Mouse (Mus musculus) erythroblast, embryonic 14.5 days (primary cell): ENCODE data around the gene Prdx5.

Experiments
- GATA1 ChIP-seq: IDR thresholded peaks from 2 replicates; pipeline ENCODE4 v1.6.1; 2012; ENCODE audit warnings: low read length, inconsistent platforms, mixed read lengths
- TAL1 ChIP-seq: IDR thresholded peaks from 3 replicates; pipeline ENCODE4 v1.6.1; 2012; ENCODE audit warnings: low read length, inconsistent platforms, mixed read lengths

DNA sequence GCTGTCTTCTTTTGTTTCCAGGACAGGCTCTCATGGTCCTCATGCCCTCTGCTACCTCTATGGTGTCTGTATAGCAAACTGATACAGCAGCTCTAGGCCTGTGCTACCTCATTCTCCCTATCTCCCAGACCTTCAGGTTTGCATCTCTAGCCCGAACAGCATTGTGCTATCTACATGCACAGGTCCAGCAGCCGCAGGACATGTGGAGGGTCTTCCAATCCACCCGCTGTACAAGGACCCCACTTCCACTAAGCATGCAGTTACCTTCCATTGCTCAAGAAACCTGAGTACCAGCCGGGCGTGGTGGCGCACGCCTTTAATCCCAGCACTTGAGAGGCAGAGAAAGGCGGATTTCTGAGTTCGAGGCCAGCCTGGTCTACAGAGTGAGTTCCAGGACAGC lies 4.6 kb upstream of the Prdx5 start:
- TF ChIP-seq GATA1 (no peak), TAL1 (no peak)
